Mouse (Mus musculus) small intestine, adult 2 months (tissue): ENCODE results near the gene Gale.

Experiments
- CTCF ChIP-seq: fragments of 200-500 bp; IDR thresholded peaks from 2 replicates; pipeline ENCODE4 v1.5.1; 2012; ENCODE audit warnings: low read depth, mild to moderate bottlenecking, control low read depth, inconsistent platforms, low read length, moderate library complexity, mixed read lengths; ENCODE audit not compliant: insufficient replicate concordance, insufficient read length; ENCODE audit errors: extremely low read depth
- POLR2A ChIP-seq: fragments of 200-500 bp; IDR thresholded peaks from 2 replicates; pipeline ENCODE4 v1.6.1; 2012; ENCODE audit warnings: low read depth, mild to moderate bottlenecking, control low read depth, inconsistent platforms, low read length, moderate library complexity

DNA sequence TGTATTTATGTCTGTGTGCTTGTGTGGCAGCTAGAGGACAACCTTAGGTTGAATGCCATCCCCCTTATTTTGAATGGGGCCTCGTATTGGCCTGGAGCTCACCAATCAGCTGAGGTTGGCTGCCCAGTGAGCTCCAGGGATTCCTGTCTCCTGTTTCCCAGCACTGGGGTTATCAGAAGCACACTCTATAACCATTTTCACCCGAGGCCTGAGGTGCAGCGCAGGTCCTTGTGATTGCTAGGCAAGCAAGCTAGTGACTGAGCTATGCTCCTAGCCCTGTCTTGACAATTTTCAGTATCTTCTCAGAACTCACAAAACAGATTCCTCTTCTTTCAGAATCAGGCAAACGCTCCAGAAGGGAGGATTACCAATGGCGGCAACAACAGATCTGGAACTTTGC, 21.0 kb downstream of the Gale start:
- TF ChIP-seq CTCF, result no peak
- TF ChIP-seq POLR2A, result no peak
